Mouse (Mus musculus) heart, postnatal 14 days (tissue): ENCODE results near the gene Carnmt1. TPM values are rescaled to one million over a fixed set of nuclear protein-coding genes. Genes with fewer than 3 reads are reported as not detected.

Experiments used
- DNase-seq, 2 experiments: peaks; one replicate each; pipeline ENCODE4 v3.0.0; 2021 to 2022
- intact Hi-C: fragments of 180-260 bp; cut with DNase I; formaldehyde crosslinking; loops from one replicate; pipeline ENCODE4 v1.15.1; 2025
- total RNA-seq, 2 experiments: library from RNA; stranded (reverse); gene quantifications; 2 replicates each; pipeline ENCODE4 v1.2.3; 2021

Gene Carnmt1
- total RNA-seq, 2 experiments from 2014 or later = 23.1 to 24.7 TPM

- no peak for DNase-seq
- intact Hi-C loops = no loop called here
These were observed 20.1 kb upstream of the Carnmt1 start for GRCm38 (mm10) chr19:18650473-18650872.

GRCm38 (mm10) chr19:18652592-18652991 is 18.0 kb upstream of the Carnmt1 start:
- intact Hi-C loops = no loop called here
- DNase-seq = no peak

- no peak for DNase-seq
- intact Hi-C loops = no loop called here
These were observed 17.5 kb upstream of the Carnmt1 start for GRCm38 (mm10) chr19:18653058-18653457.

- no peak for DNase-seq
These were observed 16.2 kb upstream of the Carnmt1 start for GRCm38 (mm10) chr19:18654330-18654729.

GRCm38 (mm10) chr19:18654984-18655383 is 15.6 kb upstream of the Carnmt1 start:
- intact Hi-C loops = no loop called here

More at GRCm38 (mm10) chr19:18654330-18654729, 16.2 kb upstream of the Carnmt1 start:
- intact Hi-C loops = no loop called here

GRCm38 (mm10) chr19:18655999-18656398 is 14.6 kb upstream of the Carnmt1 start:
- DNase-seq = no peak

More at GRCm38 (mm10) chr19:18654984-18655383, 15.6 kb upstream of the Carnmt1 start:
- DNase-seq = no peak

GRCm38 (mm10) chr19:18658473-18658872 is 12.1 kb upstream of the Carnmt1 start:
- intact Hi-C loops = no loop called here
- no peak for DNase-seq

More at GRCm38 (mm10) chr19:18655999-18656398, 14.6 kb upstream of the Carnmt1 start:
- intact Hi-C loops = no loop called here

GRCm38 (mm10) chr19:18659349-18659748 is 11.2 kb upstream of the Carnmt1 start:
- intact Hi-C loops = no loop called here
- no peak for DNase-seq

- intact Hi-C loops = no loop called here
- no peak for DNase-seq
These were observed 10.1 kb upstream of the Carnmt1 start for GRCm38 (mm10) chr19:18660466-18660865.

- intact Hi-C loops = no loop called here
- DNase-seq = no peak
These were observed 8.9 kb upstream of the Carnmt1 start for GRCm38 (mm10) chr19:18661683-18662082.

GRCm38 (mm10) chr19:18663904-18664303 is 6.7 kb upstream of the Carnmt1 start:
- DNase-seq = no peak
- intact Hi-C loops = no loop called here

GRCm38 (mm10) chr19:18666966-18667365 is 3.6 kb upstream of the Carnmt1 start:
- intact Hi-C loops = no loop called here
- no peak for DNase-seq

GRCm38 (mm10) chr19:18669551-18669950 is 1.0 kb upstream of the Carnmt1 start:
- intact Hi-C loops = no loop called here
- DNase-seq = no peak

- intact Hi-C loops = loop anchor here (5.0 kb wide), 2 partner anchors 39 to 41 kb away; partner anchors contain the start of genes D030056L22Rik, Nmrk1 and Ostf1
These were observed 635 bp downstream of the Carnmt1 start for GRCm38 (mm10) chr19:18671056-18671741.

GRCm38 (mm10) chr19:18672498-18672897 is 1.9 kb downstream of the Carnmt1 start:
- intact Hi-C loops = loop anchor here (5.0 kb wide), 2 partner anchors 40 kb away; partner anchors contain the start of genes D030056L22Rik, Nmrk1 and Ostf1
- no peak for DNase-seq

More at GRCm38 (mm10) chr19:18671056-18671741, 635 bp downstream of the Carnmt1 start:
- peak; percentile 53 to 61 for DNase-seq

GRCm38 (mm10) chr19:18673116-18673515 is 2.6 kb downstream of the Carnmt1 start:
- intact Hi-C loops = loop anchor here (5.0 kb wide), 2 partner anchors 39 to 41 kb away; partner anchors contain the start of genes D030056L22Rik, Nmrk1 and Ostf1
- DNase-seq = no peak

- intact Hi-C loops = no loop called here
- DNase-seq = no peak
These were observed 11.6 kb downstream of the Carnmt1 start for GRCm38 (mm10) chr19:18682142-18682541.

- intact Hi-C loops = no loop called here
- DNase-seq = peak in 1 of 2 experiments; percentile 55
These were observed 17.0 kb downstream of the Carnmt1 start for GRCm38 (mm10) chr19:18687556-18687955.

- DNase-seq = no peak
- intact Hi-C loops = no loop called here
These were observed 21.6 kb downstream of the Carnmt1 start for GRCm38 (mm10) chr19:18692176-18692575.

- intact Hi-C loops = no loop called here
- DNase-seq = no peak
These were observed 22.2 kb downstream of the Carnmt1 start for GRCm38 (mm10) chr19:18692768-18693167.

GRCm38 (mm10) chr19:18695116-18695515 is 24.6 kb downstream of the Carnmt1 start:
- no peak for DNase-seq
- intact Hi-C loops = no loop called here

- DNase-seq = no peak
- intact Hi-C loops = no loop called here
These were observed 25.0 kb downstream of the Carnmt1 start for GRCm38 (mm10) chr19:18695552-18695951.
